Mouse (Mus musculus) CH12.LX (cell line): ENCODE measurements around the gene Rab3b. TPM values are rescaled to one million over a fixed set of nuclear protein-coding genes. Genes with fewer than 3 reads are reported as not detected.
"Not testable (repeated sequence)": the region's sequence is repeated elsewhere in the genome, so short reads cannot be mapped to it uniquely, and the experiment has no call there.

Source experiments
- DNase-seq: peaks from one replicate; pipeline ENCODE4 v3.0.0-alpha.2; 2013; ENCODE audit errors: extremely low read depth
- H3K27ac ChIP-seq: 2 replicates; pipeline ENCODE4 v1.5.1; 2012; ENCODE audit warnings: low read depth, mild to moderate bottlenecking, control low read depth, moderate library complexity; ENCODE audit not compliant: insufficient read depth
- H3K27me3 ChIP-seq: replicated peaks from 2 replicates; pipeline ENCODE3; 2012; ENCODE audit warnings: inconsistent platforms
- H3K36me3 ChIP-seq, 2 experiments: replicated peaks in 1 of 2; 2 replicates each; pipeline versions ENCODE3 to v1.6.1; 2012; ENCODE audit warnings: inconsistent platforms in 1 of 2, low read length in 1 of 2, mild to moderate bottlenecking in 1 of 2, mixed read lengths in 1 of 2, moderate library complexity in 1 of 2; ENCODE audit not compliant: control insufficient read depth in 1 of 2, insufficient read depth in 1 of 2
- H3K4me1 ChIP-seq, 2 experiments: 2 replicates each; pipeline ENCODE4 v1.6.1; 2012; ENCODE audit warnings: inconsistent platforms in 1 of 2, moderate library complexity in 1 of 2; ENCODE audit not compliant: insufficient read depth in 2 of 2, control insufficient read depth in 1 of 2
- H3K4me2 ChIP-seq: 2 replicates; pipeline ENCODE4 v1.6.1; 2012; ENCODE audit warnings: low read depth, mild to moderate bottlenecking, control low read depth; ENCODE audit not compliant: poor library complexity, insufficient read depth, severe bottlenecking
- H3K4me3 ChIP-seq, 3 experiments: fragments of 150-350 bp in 1 of 3; sonication (generic) in 1 of 3; replicated peaks in 1 of 3; 2 replicates each; pipeline versions ENCODE3 to v1.5.1; 2011 to 2012; ENCODE audit warnings: low read depth in 2 of 3, low read length in 2 of 3, mild to moderate bottlenecking in 2 of 3, moderate library complexity in 2 of 3, control low read depth in 1 of 3, improper control_type of control experiment in 1 of 3, inconsistent platforms in 1 of 3, mixed read lengths in 1 of 3; ENCODE audit not compliant: poor library complexity in 1 of 3
- H3K79me2 ChIP-seq: replicated peaks from 2 replicates; pipeline ENCODE4 v1.6.1; 2012; ENCODE audit warnings: mild to moderate bottlenecking, moderate library complexity; ENCODE audit not compliant: control insufficient read depth, poor library complexity, insufficient read depth, severe bottlenecking; ENCODE audit errors: extremely low read depth
- H3K9ac ChIP-seq: 2 replicates; pipeline ENCODE4 v1.6.1; 2012; ENCODE audit warnings: low read depth, mild to moderate bottlenecking, control low read depth, moderate library complexity; ENCODE audit not compliant: insufficient read depth
- H3K9me3 ChIP-seq: replicated peaks from 2 replicates; pipeline ENCODE3; 2012; ENCODE audit warnings: low read length, inconsistent platforms, mixed read lengths
- BHLHE40 ChIP-seq: IDR thresholded peaks from 2 replicates; pipeline ENCODE4 v1.6.1; 2011; ENCODE audit warnings: mild to moderate bottlenecking, low read depth, low read length, improper control_type of control experiment
- CTCF ChIP-seq, 2 experiments: IDR thresholded peaks in 1 of 2; conservative IDR thresholded peaks in 1 of 2; 2 replicates each; pipeline ENCODE4 v1.5.1; 2011 to 2012; ENCODE audit warnings: low read depth in 2 of 2, low read length in 2 of 2, improper control_type of control experiment in 1 of 2, inconsistent platforms in 1 of 2, mild to moderate bottlenecking in 1 of 2, moderate library complexity in 1 of 2
- E2F4 ChIP-seq: IDR thresholded peaks from 2 replicates; pipeline ENCODE4 v1.6.1; 2011; ENCODE audit warnings: low read depth, low read length, improper control_type of control experiment; ENCODE audit not compliant: insufficient replicate concordance
- ELF1 ChIP-seq: IDR thresholded peaks from 2 replicates; pipeline ENCODE4 v1.6.1; 2014; ENCODE audit warnings: low read depth, mild to moderate bottlenecking, inconsistent platforms, low read length, improper control_type of control experiment
- EP300 ChIP-seq: IDR thresholded peaks from 2 replicates; pipeline ENCODE4 v1.6.1; 2011; ENCODE audit warnings: low read length, improper control_type of control experiment
- ETS1 ChIP-seq: conservative IDR thresholded peaks from 2 replicates; pipeline ENCODE4 v1.6.1; 2012; ENCODE audit warnings: low read depth, mild to moderate bottlenecking, inconsistent platforms, low read length, improper control_type of control experiment, moderate library complexity
- GABPA ChIP-seq: IDR thresholded peaks from 2 replicates; pipeline ENCODE4 v1.6.1; 2012; ENCODE audit warnings: low read depth, low read length, improper control_type of control experiment, inconsistent platforms; ENCODE audit not compliant: insufficient replicate concordance
- HCFC1 ChIP-seq: IDR thresholded peaks from 2 replicates; pipeline ENCODE4 v1.6.1; 2012; ENCODE audit warnings: low read depth, mild to moderate bottlenecking, inconsistent platforms, low read length, improper control_type of control experiment
- MAFK ChIP-seq: IDR thresholded peaks from 2 replicates; pipeline ENCODE4 v1.6.1; 2011; ENCODE audit warnings: low read length, improper control_type of control experiment; ENCODE audit not compliant: insufficient replicate concordance
- MAX ChIP-seq: IDR thresholded peaks from 2 replicates; pipeline ENCODE4 v1.6.1; 2011; ENCODE audit warnings: low read length, improper control_type of control experiment
- MAZ ChIP-seq: IDR thresholded peaks from 2 replicates; pipeline ENCODE4 v1.6.1; 2012; ENCODE audit warnings: low read depth, mild to moderate bottlenecking, inconsistent platforms, low read length, improper control_type of control experiment, moderate library complexity
- MEF2A ChIP-seq: IDR thresholded peaks from 2 replicates; pipeline ENCODE4 v1.6.1; 2014; ENCODE audit warnings: low read depth, mild to moderate bottlenecking, inconsistent platforms, low read length, improper control_type of control experiment, borderline replicate concordance
- NELFE ChIP-seq: IDR thresholded peaks from 2 replicates; pipeline ENCODE4 v1.6.1; 2011; ENCODE audit warnings: low read depth, low read length, improper control_type of control experiment
- PAX5 ChIP-seq: IDR thresholded peaks from 2 replicates; pipeline ENCODE4 v1.6.1; 2012; ENCODE audit warnings: low read length, inconsistent platforms, mixed read lengths
- POLR2AphosphoS2 ChIP-seq: IDR thresholded peaks from 2 replicates; pipeline ENCODE4 v1.6.1; 2011; ENCODE audit warnings: low read depth, low read length, improper control_type of control experiment
- SIN3A ChIP-seq: IDR thresholded peaks from 2 replicates; pipeline ENCODE4 v1.6.1; 2012; ENCODE audit warnings: low read length, improper control_type of control experiment, inconsistent platforms
- SMC3 ChIP-seq: IDR thresholded peaks from 2 replicates; pipeline ENCODE4 v1.6.1; 2011; ENCODE audit warnings: low read depth, low read length, improper control_type of control experiment
- TBP ChIP-seq: conservative IDR thresholded peaks from 2 replicates; pipeline ENCODE4 v1.6.1; 2011; ENCODE audit warnings: low read depth, low read length, improper control_type of control experiment
- TCF12 ChIP-seq: IDR thresholded peaks from 2 replicates; pipeline ENCODE4 v1.6.1; 2014; ENCODE audit warnings: low read depth, mild to moderate bottlenecking, inconsistent platforms, low read length, improper control_type of control experiment
- UBTF ChIP-seq: IDR thresholded peaks from 2 replicates; pipeline ENCODE4 v1.6.1; 2012; ENCODE audit warnings: low read depth, mild to moderate bottlenecking, inconsistent platforms, low read length, improper control_type of control experiment, moderate library complexity
- USF2 ChIP-seq: conservative IDR thresholded peaks from 2 replicates; pipeline ENCODE4 v1.6.1; 2011; ENCODE audit warnings: low read depth, low read length, improper control_type of control experiment
- ZC3H11A ChIP-seq: IDR thresholded peaks from 2 replicates; pipeline ENCODE4 v1.6.1; 2012; ENCODE audit warnings: low read depth, mild to moderate bottlenecking, inconsistent platforms, low read length, improper control_type of control experiment
- dilution Hi-C: fragments of 300-500 bp; cut with MboI; formaldehyde crosslinking; loops from 2 replicates; pipeline ENCODE4 v1.14.3; 2020; ENCODE audit warnings: low sequenced_read_pairs; ENCODE audit not compliant: extremely low pct_unique_long_range_greater_than_20kb, extremely low pct_ligation_motif_present
- in situ Hi-C: fragments of 300-500 bp; cut with MboI; formaldehyde crosslinking; loops from 3 replicates; pipeline ENCODE4 v1.14.3; 2019; ENCODE audit warnings: low sequenced_read_pairs, low pct_ligation_motif_present, low pct_unique_long_range_greater_than_20kb, mixed read lengths
- polyA plus RNA-seq: library from polyadenylated mRNA; unstranded; fragments of >175 nt; gene quantifications from 2 replicates; pipeline ENCODE4 v1.2.1, GENCODE M21; 2012; ENCODE audit warnings: low read depth; ENCODE audit not compliant: insufficient read length
- total RNA-seq, 2 experiments: library from RNA; depleted of rRNA; stranded (reverse); fragments of 300-350 nt in 1 of 2; fragments of >200 nt in 1 of 2; gene quantifications; 2 replicates each; pipeline ENCODE4 v1.2.3; 2012 to 2014

Rab3b gene
- total and polyA plus RNA-seq, 3 experiments, result 0.56 to 0.94 (median 0.85) TPM

GRCm38 (mm10) chr4:108927945-108928344, 49.1 kb downstream of the Rab3b start:
- H3K4me3 ChIP-seq, H3K4me2 ChIP-seq, H3K4me1 ChIP-seq, in situ Hi-C loops, H3K9ac ChIP-seq, H3K9me3 ChIP-seq, H3K79me2 ChIP-seq, H3K36me3 ChIP-seq, H3K27ac ChIP-seq, dilution Hi-C loops, DNase-seq, H3K27me3 ChIP-seq: not testable (repeated sequence)
- peak; percentile 12 to 47; a peak in 2 of 4 replicates for TF ChIP-seq CTCF (conservative IDR thresholded peaks at IDR 0.05 in 1 of 2, IDR thresholded peaks at IDR 0.05 in 1 of 2; ENCODE audit: low read depth in 2 of 2, low read length in 2 of 2)
- TF ChIP-seq SMC3, result peak; percentile 27

GRCm38 (mm10) chr4:108933163-108933562, 54.3 kb downstream of the Rab3b start:
- H3K27ac ChIP-seq, result no peak overlapping the region
- H3K4me1 ChIP-seq, result peaks cover 0 to 9% of the 10 kb centered on the region in 2 experiments; a peak in 3 of 4 replicates
- no peak overlapping the region for H3K4me3 ChIP-seq
- dilution Hi-C loops (no loop called here), in situ Hi-C loops (no loop called here)
- no peaks in the 10 kb centered on the region for H3K27me3 ChIP-seq
- no peak for DNase-seq
- no peak overlapping the region for H3K4me2 ChIP-seq
- H3K79me2 ChIP-seq, result no peaks in the 10 kb centered on the region
- no peaks in the 10 kb centered on the region for H3K9me3 ChIP-seq
- H3K36me3 ChIP-seq, result no peaks in the 10 kb centered on the region
- TF ChIP-seq MAX, result no peak
- TF ChIP-seq TCF12, result no peak
- no peak for TF ChIP-seq POLR2AphosphoS2
- TF ChIP-seq MAZ, result no peak
- no peak overlapping the region for H3K9ac ChIP-seq

DNA sequence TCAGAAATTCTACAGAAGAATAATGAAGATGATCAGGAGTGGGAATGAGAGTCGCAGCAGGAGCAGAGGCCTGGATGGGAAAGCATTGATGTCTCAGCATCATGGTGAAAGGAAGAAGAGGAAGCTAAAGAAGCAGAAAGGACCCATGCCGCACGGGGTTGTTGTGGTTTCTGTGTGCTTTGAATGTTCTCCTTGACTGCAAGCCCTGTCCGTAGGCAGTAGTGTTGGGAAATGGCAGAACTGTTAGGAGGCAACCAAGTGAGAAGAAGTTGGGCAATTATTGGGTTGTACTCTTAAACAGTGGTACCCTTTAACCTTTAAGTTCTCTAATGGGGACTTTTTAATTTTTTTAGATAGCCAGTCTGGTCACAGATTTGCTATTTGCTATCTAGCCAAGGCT, 56.0 kb downstream of the Rab3b start:
- Histone ChIP-seq H3K36me3 (no peaks in the 10 kb centered on the region), H3K4me3 (no peak overlapping the region), H3K4me2 (no peak overlapping the region), H3K9ac (no peak overlapping the region), H3K9me3 (no peaks in the 10 kb centered on the region), H3K79me2 (no peaks in the 10 kb centered on the region), H3K4me1 (peaks cover 0 to 9% of the 10 kb centered on the region in 2 experiments; a peak in 3 of 4 replicates), H3K27ac (no peak overlapping the region), H3K27me3 (no peaks in the 10 kb centered on the region)
- TF ChIP-seq USF2 (no peak), MEF2A (no peak), TCF12 (no peak), SIN3A (no peak), GABPA (no peak), MAFK (no peak), E2F4 (no peak), BHLHE40 (no peak), POLR2AphosphoS2 (no peak), NELFE (no peak), UBTF (no peak), EP300 (no peak), HCFC1 (no peak), MAX (no peak), CTCF (conservative IDR thresholded peaks at IDR 0.05 in 1 of 2, IDR thresholded peaks at IDR 0.05 in 1 of 2; ENCODE audit: low read depth in 2 of 2, low read length in 2 of 2) (no peak), PAX5 (no peak), ETS1 (no peak), ELF1 (no peak), TBP (no peak), ZC3H11A (no peak)
- DNase-seq, result no peak
- in situ Hi-C loops (no loop called here), dilution Hi-C loops (no loop called here)
